Mouse (Mus musculus): Measurements from ENCODE around the gene Gm826. TPM values are rescaled to one million over a fixed set of nuclear protein-coding genes. Genes with fewer than 3 reads are reported as not detected.

Gene Gm826
- polyA plus RNA-seq, 2 experiments from 2014 or later = not detected

GRCm38 (mm10) chr2:160353581-160353980 lies 19.6 kb upstream of the Gm826 start:
- ATAC-seq = no peak

DNA sequence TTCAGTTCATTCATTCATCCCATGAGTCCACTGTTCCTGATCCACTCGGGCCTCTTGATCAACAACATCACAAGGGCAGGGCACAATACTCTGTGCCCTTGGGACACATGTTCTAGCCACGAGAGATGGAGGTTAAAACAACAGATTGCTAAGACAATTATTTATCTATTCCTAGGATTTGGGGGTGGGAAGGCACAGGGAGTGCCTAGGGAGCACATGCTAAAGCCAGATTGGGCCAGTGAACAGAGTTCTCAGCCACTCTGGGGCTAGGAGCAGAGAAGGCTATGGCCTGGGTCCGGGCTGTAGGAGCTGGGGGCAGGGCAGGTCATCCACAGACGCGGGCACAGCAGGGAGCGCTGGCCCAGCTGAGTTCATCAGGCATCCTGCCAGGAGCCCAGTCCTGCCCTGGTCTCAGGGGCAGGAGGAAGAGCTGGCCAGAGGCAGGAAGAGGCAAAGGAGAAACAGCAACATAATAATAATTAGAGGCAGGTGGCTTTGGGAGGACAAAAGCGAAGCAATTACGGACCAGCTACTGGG lies 17.1 kb upstream of the Gm826 start:
- ATAC-seq = no peak

DNA sequence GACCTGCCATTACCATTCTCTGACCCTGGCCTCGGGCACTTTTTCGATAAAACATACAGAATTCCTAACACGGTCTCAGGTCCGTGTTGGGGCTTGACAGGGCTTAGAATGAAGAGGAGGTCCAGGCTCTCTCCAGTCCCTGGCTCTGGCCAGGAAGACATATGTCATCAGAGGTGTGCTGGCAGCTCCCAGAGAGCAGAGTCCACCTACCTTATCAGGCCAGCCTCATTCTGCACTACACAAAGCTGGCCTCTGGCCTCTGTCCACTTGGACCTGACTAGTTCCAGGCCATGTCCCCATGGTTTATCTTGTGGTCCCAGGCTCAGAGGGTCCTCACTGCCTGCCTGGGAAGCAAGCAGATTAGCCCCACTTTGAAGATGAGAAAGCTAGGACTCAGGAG lies 15.6 kb upstream of the Gm826 start:
- no peak for ATAC-seq

DNA sequence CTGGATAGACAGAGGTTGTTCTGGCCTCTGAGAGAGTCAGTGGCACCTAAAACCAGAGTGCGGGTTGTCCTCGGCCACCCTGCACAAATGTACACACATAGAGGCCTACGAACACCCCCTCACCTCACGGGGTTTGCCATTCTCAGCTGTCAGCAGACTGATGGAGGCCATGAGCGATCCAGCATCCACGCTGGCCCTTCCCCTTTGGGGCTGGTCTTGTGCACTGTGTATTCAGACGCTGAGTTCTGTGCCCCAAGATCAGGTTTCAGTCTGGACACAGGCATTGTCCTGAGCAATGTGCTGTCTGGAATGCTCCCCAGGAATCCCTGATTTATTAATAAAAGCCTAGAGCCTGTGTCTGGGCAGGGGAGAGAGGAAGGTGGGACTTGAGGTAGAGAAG lies 14.8 kb upstream of the Gm826 start:
- ATAC-seq = no peak

GRCm38 (mm10) chr2:160348072-160348604 lies 14.2 kb upstream of the Gm826 start:
- no peak for ATAC-seq

- ATAC-seq = no peak
These were observed 11.7 kb upstream of the Gm826 start for GRCm38 (mm10) chr2:160345644-160346043.

- no peak for ATAC-seq
These were observed 6.2 kb upstream of the Gm826 start for GRCm38 (mm10) chr2:160340121-160340520.

DNA sequence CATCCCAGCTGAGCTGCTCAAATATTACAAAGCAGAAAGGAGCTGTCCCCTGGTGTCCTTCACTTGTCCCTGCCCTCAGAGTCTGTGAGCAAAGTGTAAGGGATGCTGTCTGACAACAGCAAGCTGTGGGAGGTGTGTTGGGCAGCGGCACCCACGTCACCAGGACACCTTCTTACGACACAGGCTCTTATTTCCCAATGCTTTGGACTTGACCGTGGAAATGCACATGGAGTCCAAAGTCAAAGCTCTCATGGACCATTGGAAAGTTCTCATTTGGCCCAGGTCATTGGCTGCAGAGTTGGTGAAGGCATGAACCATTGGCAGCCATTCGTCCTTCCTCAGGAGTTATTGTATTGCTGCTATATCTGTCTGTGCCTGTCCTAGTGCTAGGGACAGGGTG lies 5.6 kb upstream of the Gm826 start:
- no peak for ATAC-seq

DNA sequence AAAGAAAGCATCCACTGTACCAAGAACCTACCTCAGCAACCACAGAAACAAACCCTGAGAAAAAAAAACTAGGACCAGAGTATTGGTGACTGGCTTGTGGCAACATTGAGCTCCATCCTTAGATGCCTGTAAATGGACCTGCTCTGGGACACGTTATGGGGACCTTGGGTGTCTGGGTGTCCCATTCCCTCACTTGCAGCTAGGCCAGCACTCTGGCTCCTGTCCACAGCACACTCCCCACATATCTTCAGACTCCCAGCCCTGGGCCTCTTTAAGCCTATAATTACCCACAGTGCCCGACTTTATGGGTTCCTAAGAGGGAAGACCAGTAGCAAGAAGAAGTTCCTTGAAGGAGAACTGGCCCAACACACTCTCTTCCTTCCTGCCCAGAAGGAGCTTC lies 2.1 kb upstream of the Gm826 start:
- no peak for ATAC-seq

GRCm38 (mm10) chr2:160335043-160335442 lies 1.1 kb upstream of the Gm826 start:
- peak; percentile 67 for ATAC-seq

GRCm38 (mm10) chr2:160332516-160333325 lies 1.2 kb downstream of the Gm826 start:
- no peak for ATAC-seq

GRCm38 (mm10) chr2:160328886-160329285 lies 5.1 kb downstream of the Gm826 start:
- no peak for ATAC-seq

DNA sequence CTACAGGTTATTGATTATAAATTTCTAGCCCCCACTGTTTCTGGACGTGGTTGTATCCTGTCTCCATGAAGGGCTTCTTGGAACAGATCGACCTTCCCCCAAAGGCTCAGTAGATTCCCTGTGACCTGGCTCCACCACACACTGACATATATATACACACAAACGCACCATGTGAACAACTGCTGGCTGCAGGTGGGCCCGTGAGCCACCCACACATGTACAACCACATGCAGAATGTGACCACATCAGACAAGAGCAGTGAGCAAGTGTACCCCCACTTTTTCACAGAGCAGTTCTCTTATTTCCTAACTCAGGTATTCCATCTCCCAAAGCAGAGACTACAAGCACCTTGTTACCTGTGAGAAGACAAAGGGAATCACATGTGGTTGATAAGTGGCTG lies 6.2 kb downstream of the Gm826 start:
- ATAC-seq = no peak

DNA sequence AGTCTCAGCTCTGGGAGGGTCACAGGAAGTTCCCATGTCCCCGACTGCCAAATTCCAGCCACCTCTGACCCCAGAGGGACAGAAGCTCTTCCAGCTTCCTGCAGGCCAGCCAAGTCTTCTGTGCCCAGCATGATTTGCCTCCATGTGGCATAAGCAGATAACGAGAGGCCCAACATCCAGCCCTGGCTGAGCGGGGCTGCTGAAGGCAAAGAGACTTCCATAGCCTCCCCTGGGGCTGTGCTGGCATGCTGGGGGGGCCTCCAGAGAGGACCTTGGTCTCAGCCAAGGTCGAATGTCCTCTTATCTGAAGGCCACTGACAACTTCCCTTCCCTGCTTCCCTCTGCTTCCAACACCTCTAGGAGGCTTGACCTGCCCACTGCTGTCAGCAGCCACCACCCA lies 6.8 kb downstream of the Gm826 start:
- no peak for ATAC-seq

DNA sequence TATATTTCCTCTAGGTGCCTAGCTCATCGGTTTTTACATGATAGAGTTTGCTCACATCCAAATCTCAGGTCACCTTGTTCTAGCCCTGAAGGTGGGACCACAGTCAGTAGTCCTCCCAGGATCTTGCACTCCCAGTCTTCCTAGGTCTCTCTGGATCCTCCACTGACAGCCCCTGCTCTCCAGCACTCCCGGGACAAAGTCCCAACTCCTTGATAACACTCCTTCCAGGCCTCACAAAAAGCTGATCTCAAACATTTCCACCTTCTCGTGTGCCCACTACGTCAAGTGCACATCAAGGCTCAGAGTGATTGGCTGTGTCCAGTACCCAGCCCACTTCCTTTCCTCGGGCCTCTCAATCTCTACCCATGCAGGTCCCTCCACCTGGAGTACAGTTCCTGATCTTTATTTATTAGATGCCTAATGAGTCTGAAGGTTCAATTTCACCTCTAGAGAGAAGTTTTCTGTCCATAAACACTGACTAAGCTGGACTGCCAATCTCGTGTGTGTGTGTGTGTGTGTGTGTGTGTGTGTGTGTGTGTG lies 8.8 kb downstream of the Gm826 start:
- ATAC-seq = no peak

DNA sequence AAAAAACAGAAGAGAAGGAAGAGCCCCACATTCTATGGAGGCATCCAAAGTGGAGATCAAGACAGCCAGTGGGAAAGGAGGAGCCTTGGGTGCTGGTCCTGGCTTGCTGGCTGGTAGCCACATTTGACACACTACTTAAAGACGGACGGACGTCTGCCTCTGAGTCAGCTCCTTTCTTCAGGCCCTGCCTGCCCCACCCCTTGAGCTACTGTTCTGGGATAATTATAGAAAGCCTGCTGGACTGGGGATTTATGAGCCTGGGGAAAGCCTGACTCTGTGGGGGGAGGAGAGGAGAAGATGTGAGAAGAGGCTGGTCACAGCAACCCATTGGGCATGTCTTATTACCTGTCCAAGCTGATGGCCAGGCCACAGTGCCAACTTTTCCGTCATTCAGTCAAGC lies 12.1 kb downstream of the Gm826 start:
- ATAC-seq = no peak

DNA sequence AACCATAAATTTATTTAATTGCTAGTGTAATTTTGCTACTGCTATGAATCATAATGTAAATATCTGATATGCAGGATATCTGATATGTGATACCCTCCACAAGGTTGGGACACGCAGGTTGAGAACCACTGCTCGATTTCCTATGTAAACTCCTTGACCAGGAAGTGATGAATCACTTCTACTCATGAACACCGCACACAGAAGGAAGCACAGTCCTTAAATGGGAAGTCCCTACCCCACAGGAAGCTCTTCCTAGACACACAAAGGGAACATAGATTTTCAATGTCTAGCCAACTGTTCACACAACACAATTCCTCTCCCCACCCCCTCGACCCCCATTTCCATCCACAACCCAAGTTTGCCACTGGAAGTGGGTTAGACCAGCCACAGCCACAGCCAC lies 15.7 kb downstream of the Gm826 start:
- ATAC-seq = no peak

DNA sequence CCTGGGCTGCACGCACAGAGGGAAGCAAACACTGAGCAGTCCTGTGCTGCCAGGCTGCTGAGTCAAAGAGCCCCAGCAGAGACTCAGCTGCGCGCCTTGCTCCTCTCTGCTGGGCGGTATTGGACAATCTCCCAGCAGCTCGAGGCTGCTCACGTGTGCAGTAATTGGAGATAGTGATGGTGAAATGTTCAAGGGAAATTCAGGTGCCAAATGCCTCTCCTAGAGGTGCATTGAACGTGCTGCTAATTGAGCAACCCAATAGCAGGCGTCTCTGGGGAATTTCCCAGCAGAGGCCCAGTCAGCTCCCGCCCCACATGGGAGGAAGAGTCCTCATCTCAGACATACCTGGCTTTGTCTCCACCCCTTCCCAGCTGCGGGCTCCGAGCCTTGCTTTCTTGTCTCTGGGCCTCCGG lies 20.4 kb downstream of the Gm826 start:
- ATAC-seq = no peak

DNA sequence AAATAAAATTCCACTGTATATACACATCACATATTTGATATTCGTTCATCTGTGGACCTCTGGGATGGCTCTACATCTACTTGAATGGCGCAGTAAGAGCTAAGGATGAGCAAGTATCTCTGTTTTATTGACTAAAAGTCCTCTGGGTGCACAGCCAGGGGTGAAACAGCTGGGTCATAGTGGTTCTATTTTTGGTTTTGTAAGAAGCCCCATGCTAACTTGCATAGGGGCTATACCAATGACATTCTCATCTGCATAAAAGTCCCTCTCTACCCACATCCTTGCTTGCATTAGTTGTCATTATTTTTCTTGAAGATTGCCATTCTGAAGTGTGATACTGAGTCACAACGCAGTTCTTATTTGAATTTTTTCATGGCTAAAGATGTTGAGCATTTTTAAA lies 28.9 kb downstream of the Gm826 start:
- ATAC-seq = no peak

- no peak for ATAC-seq
These were observed 30.0 kb downstream of the Gm826 start for GRCm38 (mm10) chr2:160303992-160304391.

GRCm38 (mm10) chr2:160302013-160302412 lies 31.9 kb downstream of the Gm826 start:
- no peak for ATAC-seq

- ATAC-seq = no peak
These were observed 35.4 kb downstream of the Gm826 start for GRCm38 (mm10) chr2:160298586-160298985.

DNA sequence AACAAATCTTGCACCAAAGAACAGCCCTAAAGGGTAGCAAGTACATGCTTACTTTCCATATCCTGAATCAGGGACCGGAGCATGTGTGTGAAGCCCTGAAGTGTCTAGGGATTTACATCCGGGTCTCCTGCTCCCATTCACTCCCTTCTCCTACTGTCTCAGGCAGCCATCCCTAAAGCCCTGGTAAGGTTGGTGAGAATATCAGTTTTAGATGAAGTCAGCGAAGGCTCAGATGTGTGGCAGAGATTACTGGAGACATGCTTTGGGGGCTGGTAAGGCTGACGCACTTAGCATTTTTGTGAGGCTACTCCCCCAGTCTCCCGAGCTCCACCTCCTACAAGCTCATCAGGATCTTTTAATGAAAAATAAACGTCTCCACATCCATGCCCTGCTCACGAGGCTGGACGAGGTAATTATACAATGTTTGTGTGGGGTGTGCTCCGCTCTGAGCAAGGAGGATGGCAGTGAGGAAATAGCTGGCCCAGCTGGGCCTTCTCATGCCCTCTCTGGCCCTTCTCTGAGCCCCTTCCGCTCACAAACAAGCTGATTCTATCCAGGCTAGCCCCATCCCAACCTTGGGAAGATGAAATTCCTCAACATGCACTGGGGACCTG lies 45.3 kb downstream of the Gm826 start:
- ATAC-seq = no peak

Measured in CD4-positive, CD25-positive, alpha-beta regulatory T cell, adult 4 months (primary cell).